Mouse (Mus musculus): ENCODE results near the gene Trp53inp2. TPM values are rescaled to one million over a fixed set of nuclear protein-coding genes. Genes with fewer than 3 reads are reported as not detected.

Gene Trp53inp2
- polyA plus RNA-seq, 1 experiment, result 100 TPM

GRCm38 (mm10) chr2:155376191-155376590 lies 4.7 kb upstream of the Trp53inp2 start:
- no peaks in the 10 kb centered on the region for H3K79me2 ChIP-seq (ENCODE audit: control insufficient read depth, insufficient read depth)

DNA sequence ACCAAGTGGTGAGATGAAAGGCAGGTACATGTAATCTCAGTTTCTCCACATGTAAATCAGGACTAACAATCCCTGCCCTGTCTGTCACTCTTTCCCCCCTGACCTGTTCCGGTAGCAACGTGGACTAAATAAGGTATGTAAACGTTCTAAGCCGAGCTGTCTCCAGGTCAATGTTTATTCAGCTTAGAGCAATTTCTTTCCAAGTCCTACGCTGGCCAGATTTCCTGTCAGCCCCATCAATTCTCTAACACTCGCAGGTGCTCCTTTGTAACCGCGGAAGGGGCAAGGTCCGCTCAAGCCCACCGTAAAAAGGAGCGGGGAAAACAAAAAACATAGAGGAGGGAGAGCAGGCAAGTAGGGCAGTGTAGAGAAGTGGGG lies 190 bp downstream of the Trp53inp2 start:
- no peaks in the 10 kb centered on the region for H3K36me3 ChIP-seq (ENCODE audit: control insufficient read depth, insufficient read depth)
- H3K4me3 ChIP-seq, result peak overlapping the region; percentile 57
- peak overlapping the region; percentile 77 for H3ac ChIP-seq (ENCODE audit: control insufficient read depth, insufficient read length)
- peaks cover 3% of the 10 kb centered on the region for H3K27me3 ChIP-seq (ENCODE audit: control insufficient read depth, insufficient read depth, insufficient read length)
- peaks cover 12% of the 10 kb centered on the region for H3K79me2 ChIP-seq (ENCODE audit: control insufficient read depth, insufficient read depth)
- peak overlapping the region; percentile 99 for H3K4me2 ChIP-seq (ENCODE audit: low read depth)
- no peak for TF ChIP-seq SRF (IDR thresholded peaks at IDR 0.05; ENCODE audit: control insufficient read depth, insufficient read length, low read depth)
- TF ChIP-seq E2F4 (IDR thresholded peaks at IDR 0.05; ENCODE audit: insufficient read depth), result no peak
- no peak for TF ChIP-seq TCF3 (IDR thresholded peaks at IDR 0.05; ENCODE audit: insufficient read length, low read depth)
- no peak for TF ChIP-seq MAX (IDR thresholded peaks at IDR 0.05; ENCODE audit: low read depth)
- no peak for TF ChIP-seq MYOD1 (IDR thresholded peaks at IDR 0.05; ENCODE audit: control insufficient read depth in 1 of 3, insufficient read length in 2 of 3, low read depth in 2 of 3)
- TF ChIP-seq POLR2A (IDR thresholded peaks at IDR 0.05; ENCODE audit: insufficient read length, low read depth), result no peak
- TF ChIP-seq POLR2AphosphoS2 (IDR thresholded peaks at IDR 0.05; ENCODE audit: insufficient read length, low read depth), result no peak
- TF ChIP-seq MYOG (IDR thresholded peaks at IDR 0.05; ENCODE audit: control insufficient read depth in 1 of 3, insufficient read depth in 1 of 3, insufficient read length in 2 of 3, low read depth in 2 of 3), result no peak
- TF ChIP-seq REST (IDR thresholded peaks at IDR 0.05; ENCODE audit: insufficient read depth, insufficient read length), result no peak
- no peak for TF ChIP-seq USF1 (IDR thresholded peaks at IDR 0.05; ENCODE audit: low read depth)
- no peak for TF ChIP-seq TCF12 (IDR thresholded peaks at IDR 0.05; ENCODE audit: insufficient read depth, poor library complexity, severe bottlenecking)
- TF ChIP-seq CEBPB (IDR thresholded peaks at IDR 0.05; ENCODE audit: insufficient read depth, poor library complexity, severe bottlenecking), result no peak

More at GRCm38 (mm10) chr2:155376191-155376590, 4.7 kb upstream of the Trp53inp2 start:
- Histone ChIP-seq H3ac (ENCODE audit: control insufficient read depth, insufficient read length) (no peak overlapping the region), H3K36me3 (ENCODE audit: control insufficient read depth, insufficient read depth) (no peaks in the 10 kb centered on the region), H3K27me3 (ENCODE audit: control insufficient read depth, insufficient read depth, insufficient read length) (peaks cover 3% of the 10 kb centered on the region), H3K4me3 (no peak overlapping the region), H3K4me2 (ENCODE audit: low read depth) (no peak overlapping the region)
- TF ChIP-seq CEBPB (IDR thresholded peaks at IDR 0.05; ENCODE audit: insufficient read depth, poor library complexity, severe bottlenecking) (no peak), POLR2AphosphoS2 (IDR thresholded peaks at IDR 0.05; ENCODE audit: insufficient read length, low read depth) (no peak), E2F4 (IDR thresholded peaks at IDR 0.05; ENCODE audit: insufficient read depth) (no peak), MAX (IDR thresholded peaks at IDR 0.05; ENCODE audit: low read depth) (no peak), MYOD1 (IDR thresholded peaks at IDR 0.05; ENCODE audit: control insufficient read depth in 1 of 3, insufficient read length in 2 of 3, low read depth in 2 of 3) (no peak), REST (IDR thresholded peaks at IDR 0.05; ENCODE audit: insufficient read depth, insufficient read length) (no peak), MYOG (IDR thresholded peaks at IDR 0.05; ENCODE audit: control insufficient read depth in 1 of 3, insufficient read depth in 1 of 3, insufficient read length in 2 of 3, low read depth in 2 of 3) (no peak), USF1 (IDR thresholded peaks at IDR 0.05; ENCODE audit: low read depth) (no peak), POLR2A (IDR thresholded peaks at IDR 0.05; ENCODE audit: insufficient read length, low read depth) (no peak), TCF3 (IDR thresholded peaks at IDR 0.05; ENCODE audit: insufficient read length, low read depth) (no peak), SRF (IDR thresholded peaks at IDR 0.05; ENCODE audit: control insufficient read depth, insufficient read length, low read depth) (no peak), TCF12 (IDR thresholded peaks at IDR 0.05; ENCODE audit: insufficient read depth, poor library complexity, severe bottlenecking) (no peak)

- TF ChIP-seq POLR2A (IDR thresholded peaks at IDR 0.05; ENCODE audit: insufficient read length, low read depth), result peak; percentile 90
- TF ChIP-seq MYOD1 (IDR thresholded peaks at IDR 0.05; ENCODE audit: control insufficient read depth in 1 of 3, insufficient read length in 2 of 3, low read depth in 2 of 3), result peak in 2 of 3 experiments; percentile 44 to 55
- TF ChIP-seq POLR2AphosphoS2 (IDR thresholded peaks at IDR 0.05; ENCODE audit: insufficient read length, low read depth), result peak; percentile 95
- no peak for TF ChIP-seq MAX (IDR thresholded peaks at IDR 0.05; ENCODE audit: low read depth)
- peak in 1 of 3 experiments; percentile 73 for TF ChIP-seq MYOG (IDR thresholded peaks at IDR 0.05; ENCODE audit: control insufficient read depth in 1 of 3, insufficient read depth in 1 of 3, insufficient read length in 2 of 3, low read depth in 2 of 3)
- peak overlapping the region; percentile 57 for H3K4me3 ChIP-seq
- peak overlapping the region; percentile 77 for H3ac ChIP-seq (ENCODE audit: control insufficient read depth, insufficient read length)
- peaks cover 3% of the 10 kb centered on the region for H3K27me3 ChIP-seq (ENCODE audit: control insufficient read depth, insufficient read depth, insufficient read length)
- H3K36me3 ChIP-seq (ENCODE audit: control insufficient read depth, insufficient read depth), result no peaks in the 10 kb centered on the region
- peaks cover 12% of the 10 kb centered on the region for H3K79me2 ChIP-seq (ENCODE audit: control insufficient read depth, insufficient read depth)
- peak overlapping the region; percentile 99 for H3K4me2 ChIP-seq (ENCODE audit: low read depth)
Measured at GRCm38 (mm10) chr2:155381643-155382331, 928 bp downstream of the Trp53inp2 start.

DNA sequence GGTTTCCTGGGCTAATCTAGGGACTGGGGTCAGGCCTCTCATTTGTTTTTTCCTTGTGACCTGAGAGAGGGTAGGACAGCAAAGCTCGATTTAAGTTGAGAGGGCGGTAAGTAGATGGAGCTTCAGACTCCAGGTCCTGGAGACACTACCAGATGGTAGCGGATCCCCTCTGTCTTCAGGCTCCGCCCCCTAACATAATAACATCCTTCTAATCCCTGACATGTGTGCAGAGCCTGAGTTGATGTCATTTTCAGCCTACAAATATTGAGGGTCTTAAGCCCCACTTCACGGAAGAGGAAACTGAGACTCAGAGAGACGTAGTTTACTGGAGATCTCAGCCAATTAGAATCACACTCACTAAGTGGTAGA lies 1.5 kb downstream of the Trp53inp2 start:
- H3ac ChIP-seq (ENCODE audit: control insufficient read depth, insufficient read length), result peak overlapping the region; percentile 77
- H3K4me3 ChIP-seq, result peak overlapping the region; percentile 57
- H3K27me3 ChIP-seq (ENCODE audit: control insufficient read depth, insufficient read depth, insufficient read length), result peaks cover 3% of the 10 kb centered on the region
- no peaks in the 10 kb centered on the region for H3K36me3 ChIP-seq (ENCODE audit: control insufficient read depth, insufficient read depth)
- H3K4me2 ChIP-seq (ENCODE audit: low read depth), result peak overlapping the region; percentile 85
- H3K79me2 ChIP-seq (ENCODE audit: control insufficient read depth, insufficient read depth), result peaks cover 12% of the 10 kb centered on the region
- TF ChIP-seq USF1 (IDR thresholded peaks at IDR 0.05; ENCODE audit: low read depth) (no peak), TCF3 (IDR thresholded peaks at IDR 0.05; ENCODE audit: insufficient read length, low read depth) (no peak), POLR2A (IDR thresholded peaks at IDR 0.05; ENCODE audit: insufficient read length, low read depth) (no peak), E2F4 (IDR thresholded peaks at IDR 0.05; ENCODE audit: insufficient read depth) (no peak), POLR2AphosphoS2 (IDR thresholded peaks at IDR 0.05; ENCODE audit: insufficient read length, low read depth) (no peak), CEBPB (IDR thresholded peaks at IDR 0.05; ENCODE audit: insufficient read depth, poor library complexity, severe bottlenecking) (no peak), MYOD1 (IDR thresholded peaks at IDR 0.05; ENCODE audit: control insufficient read depth in 1 of 3, insufficient read length in 2 of 3, low read depth in 2 of 3) (no peak), SRF (IDR thresholded peaks at IDR 0.05; ENCODE audit: control insufficient read depth, insufficient read length, low read depth) (no peak), MYOG (IDR thresholded peaks at IDR 0.05; ENCODE audit: control insufficient read depth in 1 of 3, insufficient read depth in 1 of 3, insufficient read length in 2 of 3, low read depth in 2 of 3) (no peak)
